Mouse (Mus musculus): Measurements from ENCODE around the gene Fth1. TPM values are rescaled to one million over a fixed set of nuclear protein-coding genes. Genes with fewer than 3 reads are reported as not detected.

The Fth1 gene
- polyA plus RNA-seq, 2 experiments = 1,645 to 3,787 TPM

DNA sequence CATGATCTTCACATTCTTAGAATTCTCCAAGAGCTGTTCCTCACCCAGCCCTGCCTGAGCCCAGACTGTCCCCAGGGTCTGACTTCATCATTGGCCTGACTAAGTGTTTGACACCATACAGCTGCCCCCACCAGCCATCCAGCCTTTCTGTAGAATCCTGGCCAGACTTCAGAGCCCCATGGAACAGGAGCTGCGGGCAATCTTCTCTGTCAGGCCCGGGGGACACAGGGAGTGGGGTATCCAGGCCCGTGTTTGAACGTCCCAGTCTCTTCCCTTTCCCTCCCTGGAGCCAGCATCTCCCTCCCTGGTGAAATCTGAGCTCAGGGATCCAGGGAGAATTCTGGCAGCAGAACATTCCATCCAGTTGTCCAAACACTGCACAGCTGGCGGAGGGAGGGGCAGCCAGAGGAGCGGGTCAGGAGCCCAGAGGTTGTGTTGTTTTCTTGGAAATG is 32.5 kb downstream of the Fth1 start:
- H3K4me2 ChIP-seq (ENCODE audit: low read depth) = peak overlapping the region; percentile 100
- H3K27me3 ChIP-seq (ENCODE audit: control insufficient read depth, insufficient read depth, low read length) = no peaks in the 10 kb centered on the region
- DNase-seq (ENCODE audit: low read depth in 3 of 3, low spot score in 3 of 3) (no peak), ATAC-seq (ENCODE audit: insufficient read depth) (no peak)
- H3K4me1 ChIP-seq (replicated peaks; ENCODE audit: control insufficient read depth in 2 of 2, insufficient read depth in 2 of 2, low read length in 1 of 2) = peaks cover 25 to 48% of the 10 kb centered on the region in 2 experiments
- TF ChIP-seq CTCF (IDR thresholded peaks at IDR 0.05; ENCODE audit: low read depth) = no peak
- no peak for TF ChIP-seq EP300 (IDR thresholded peaks at IDR 0.05; ENCODE audit: low read depth)
- peak overlapping the region; percentile 99 for H3K27ac ChIP-seq
- H3K4me3 ChIP-seq (ENCODE audit: insufficient read depth in 1 of 2, low read depth in 2 of 2, low read length in 2 of 2) = no peak overlapping the region
- H3K9ac ChIP-seq (replicated peaks) = peak overlapping the region; percentile 100
- WGBS (ENCODE audit: insufficient replicate concordance) = 68% methylated on average over 6 of the region's 6 CpGs
- H3K9me3 ChIP-seq (ENCODE audit: control insufficient read depth, low read length) = no peaks in the 10 kb centered on the region
- no peaks in the 10 kb centered on the region; the same call in 1 of the 2 replicates for H3K36me3 ChIP-seq (replicated peaks; ENCODE audit: control insufficient read depth, insufficient read depth, low read depth)

DNA sequence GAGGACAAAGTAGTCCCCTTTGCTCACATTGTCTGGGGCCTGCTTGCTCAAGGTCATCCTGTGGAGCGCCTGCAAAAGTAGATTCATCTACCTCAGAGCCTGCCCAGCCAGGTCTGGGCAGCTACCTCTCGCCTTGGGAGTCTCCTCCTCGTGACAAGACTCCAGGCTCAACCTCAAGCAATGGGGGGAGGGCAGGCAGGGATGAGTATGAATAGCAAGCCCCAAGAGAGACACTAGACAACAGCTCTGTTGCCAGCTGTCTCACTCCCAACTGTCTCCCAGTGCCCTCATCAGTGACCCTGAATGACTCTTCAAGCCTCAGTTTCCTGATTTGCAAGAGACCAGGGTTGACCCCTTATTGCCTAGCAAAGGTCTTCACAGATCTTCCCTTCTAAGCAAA is 33.0 kb downstream of the Fth1 start:
- H3K4me1 ChIP-seq (replicated peaks; ENCODE audit: control insufficient read depth in 2 of 2, insufficient read depth in 2 of 2, low read length in 1 of 2) = peaks cover 26 to 49% of the 10 kb centered on the region in 2 experiments
- H3K4me2 ChIP-seq (ENCODE audit: low read depth) = peak overlapping the region; percentile 100
- H3K9ac ChIP-seq (replicated peaks) = peak overlapping the region; percentile 100
- 36% methylated on average over 3 of the region's 3 CpGs for WGBS (ENCODE audit: insufficient replicate concordance)
- peaks cover 2% of the 10 kb centered on the region for H3K36me3 ChIP-seq (replicated peaks; ENCODE audit: control insufficient read depth, insufficient read depth, low read depth)
- H3K27me3 ChIP-seq (ENCODE audit: control insufficient read depth, insufficient read depth, low read length) = no peaks in the 10 kb centered on the region
- H3K9me3 ChIP-seq (ENCODE audit: control insufficient read depth, low read length) = no peaks in the 10 kb centered on the region
- peak overlapping the region in 1 of 2 experiments; percentile 12; a peak in 1 of 4 replicates for H3K4me3 ChIP-seq (ENCODE audit: insufficient read depth in 1 of 2, low read depth in 2 of 2, low read length in 2 of 2)
- ATAC-seq (ENCODE audit: insufficient read depth) = no peak
- TF ChIP-seq CTCF (IDR thresholded peaks at IDR 0.05; ENCODE audit: low read depth) (no peak), EP300 (IDR thresholded peaks at IDR 0.05; ENCODE audit: low read depth) (no peak)
- DNase-seq (ENCODE audit: low read depth in 3 of 3, low spot score in 3 of 3) = no peak
- H3K27ac ChIP-seq = peak overlapping the region; percentile 99

DNA sequence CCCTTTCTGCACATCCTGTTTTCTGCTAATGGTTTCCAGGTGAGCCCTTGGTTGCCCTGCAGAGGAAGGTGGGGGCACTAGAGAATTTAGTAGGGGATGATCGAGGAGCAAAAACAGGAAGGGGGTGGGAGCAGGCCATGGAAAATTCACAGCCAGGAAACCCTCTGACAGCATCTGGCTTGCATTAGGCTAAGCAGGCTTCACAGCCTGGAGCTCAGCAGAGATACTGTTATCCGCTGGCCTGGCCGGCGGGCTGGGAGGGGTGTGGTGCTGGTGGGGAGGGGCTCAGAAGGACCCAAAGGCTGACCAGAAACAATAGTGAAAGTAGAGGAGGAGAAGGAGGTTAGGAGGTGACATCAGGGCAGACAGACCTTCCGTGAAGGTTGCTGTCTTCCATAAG is 33.5 kb downstream of the Fth1 start:
- Histone ChIP-seq H3K4me1 (replicated peaks; ENCODE audit: control insufficient read depth in 2 of 2, insufficient read depth in 2 of 2, low read length in 1 of 2) (peaks cover 32 to 54% of the 10 kb centered on the region in 2 experiments), H3K9me3 (ENCODE audit: control insufficient read depth, low read length) (no peaks in the 10 kb centered on the region), H3K27me3 (ENCODE audit: control insufficient read depth, insufficient read depth, low read length) (no peaks in the 10 kb centered on the region), H3K9ac (replicated peaks) (peak overlapping the region; percentile 100), H3K27ac (peak overlapping the region; percentile 99), H3K4me3 (ENCODE audit: insufficient read depth in 1 of 2, low read depth in 2 of 2, low read length in 2 of 2) (peak overlapping the region; percentile 81 to 96), H3K4me2 (ENCODE audit: low read depth) (peak overlapping the region; percentile 100), H3K36me3 (replicated peaks; ENCODE audit: control insufficient read depth, insufficient read depth, low read depth) (peaks cover 8% of the 10 kb centered on the region)
- no peak for DNase-seq (ENCODE audit: low read depth in 3 of 3, low spot score in 3 of 3)
- WGBS (ENCODE audit: insufficient replicate concordance) = 23% methylated on average over 5 of the region's 5 CpGs
- ATAC-seq (ENCODE audit: insufficient read depth) = peak; percentile 29
- no peak for TF ChIP-seq CTCF (IDR thresholded peaks at IDR 0.05; ENCODE audit: low read depth)
- no peak; the same call in 1 of the 2 replicates for TF ChIP-seq EP300 (IDR thresholded peaks at IDR 0.05; ENCODE audit: low read depth)

DNA sequence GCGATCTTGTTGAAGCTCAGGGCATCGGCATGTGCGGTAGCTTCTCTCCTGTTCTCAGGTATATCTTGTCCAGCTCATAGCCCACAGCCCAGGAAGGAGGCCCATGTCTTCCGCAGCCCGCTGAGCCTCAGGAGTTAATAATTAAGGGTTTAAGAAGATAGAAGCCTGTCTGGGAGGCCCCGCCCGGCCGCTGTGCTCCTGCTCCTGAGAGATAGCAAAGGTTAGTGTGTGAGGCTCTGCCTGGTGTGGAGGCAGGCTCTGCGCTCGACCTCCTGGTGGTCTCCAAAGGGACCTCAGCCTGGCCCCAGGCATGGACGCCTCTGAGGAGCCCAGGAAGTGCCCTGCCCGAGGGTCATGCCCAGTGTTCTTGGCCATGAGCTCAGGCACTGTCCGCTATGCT is 34.4 kb downstream of the Fth1 start:
- peak overlapping the region; percentile 99 for H3K27ac ChIP-seq
- H3K4me2 ChIP-seq (ENCODE audit: low read depth) = peak overlapping the region; percentile 100
- TF ChIP-seq EP300 (IDR thresholded peaks at IDR 0.05; ENCODE audit: low read depth) (peak; percentile 89), CTCF (IDR thresholded peaks at IDR 0.05; ENCODE audit: low read depth) (peak; percentile 67)
- DNase-seq (ENCODE audit: low read depth in 3 of 3, low spot score in 3 of 3) (peak; percentile 89 to 90 (median 89)), ATAC-seq (ENCODE audit: insufficient read depth) (peak; percentile 78)
- H3K9ac ChIP-seq (replicated peaks) = peak overlapping the region; percentile 100
- 8% methylated on average over 13 of the region's 13 CpGs for WGBS (ENCODE audit: insufficient replicate concordance)
- peaks cover 17% of the 10 kb centered on the region for H3K36me3 ChIP-seq (replicated peaks; ENCODE audit: control insufficient read depth, insufficient read depth, low read depth)
- H3K9me3 ChIP-seq (ENCODE audit: control insufficient read depth, low read length) = no peaks in the 10 kb centered on the region
- no peaks in the 10 kb centered on the region for H3K27me3 ChIP-seq (ENCODE audit: control insufficient read depth, insufficient read depth, low read length)
- H3K4me3 ChIP-seq (ENCODE audit: insufficient read depth in 1 of 2, low read depth in 2 of 2, low read length in 2 of 2) = peak overlapping the region; percentile 81 to 96
- H3K4me1 ChIP-seq (replicated peaks; ENCODE audit: control insufficient read depth in 2 of 2, insufficient read depth in 2 of 2, low read length in 1 of 2) = peaks cover 36 to 59% of the 10 kb centered on the region in 2 experiments

DNA sequence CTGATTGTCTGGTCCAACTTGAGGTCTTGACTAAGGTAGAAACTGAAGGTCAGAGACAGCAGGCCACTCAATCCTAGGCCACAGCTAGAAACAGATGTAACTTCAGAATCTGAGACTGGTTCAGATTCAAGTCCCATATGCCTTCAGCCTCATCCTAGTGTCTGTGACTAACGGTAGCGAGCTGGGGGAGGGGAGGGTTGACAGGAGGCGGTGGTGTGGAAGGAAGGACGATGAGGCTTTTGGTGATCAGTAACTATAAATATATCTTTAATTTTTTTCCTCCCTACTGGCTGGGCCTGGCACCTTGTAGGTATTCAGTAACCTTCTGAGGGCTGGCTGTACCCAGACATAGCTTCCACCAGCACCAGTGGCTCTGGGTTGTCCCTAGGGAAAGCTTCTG is 35.0 kb downstream of the Fth1 start:
- Histone ChIP-seq H3K27ac (peak overlapping the region; percentile 99), H3K36me3 (replicated peaks; ENCODE audit: control insufficient read depth, insufficient read depth, low read depth) (peaks cover 20% of the 10 kb centered on the region), H3K9me3 (ENCODE audit: control insufficient read depth, low read length) (no peaks in the 10 kb centered on the region), H3K27me3 (ENCODE audit: control insufficient read depth, insufficient read depth, low read length) (no peaks in the 10 kb centered on the region), H3K4me1 (replicated peaks; ENCODE audit: control insufficient read depth in 2 of 2, insufficient read depth in 2 of 2, low read length in 1 of 2) (peaks cover 34 to 60% of the 10 kb centered on the region in 2 experiments), H3K4me2 (ENCODE audit: low read depth) (peak overlapping the region; percentile 100), H3K9ac (replicated peaks) (peak overlapping the region; percentile 100), H3K4me3 (ENCODE audit: insufficient read depth in 1 of 2, low read depth in 2 of 2, low read length in 2 of 2) (peak overlapping the region; percentile 81 to 96)
- ATAC-seq (ENCODE audit: insufficient read depth) (no peak), DNase-seq (ENCODE audit: low read depth in 3 of 3, low spot score in 3 of 3) (no peak)
- 16% methylated on average over 4 of the region's 4 CpGs for WGBS (ENCODE audit: insufficient replicate concordance)
- TF ChIP-seq CTCF (IDR thresholded peaks at IDR 0.05; ENCODE audit: low read depth) = no peak
- TF ChIP-seq EP300 (IDR thresholded peaks at IDR 0.05; ENCODE audit: low read depth) = no peak
